28 mouse cellular contexts compared by ENCODE assay signal in the genomic region with DNA sequence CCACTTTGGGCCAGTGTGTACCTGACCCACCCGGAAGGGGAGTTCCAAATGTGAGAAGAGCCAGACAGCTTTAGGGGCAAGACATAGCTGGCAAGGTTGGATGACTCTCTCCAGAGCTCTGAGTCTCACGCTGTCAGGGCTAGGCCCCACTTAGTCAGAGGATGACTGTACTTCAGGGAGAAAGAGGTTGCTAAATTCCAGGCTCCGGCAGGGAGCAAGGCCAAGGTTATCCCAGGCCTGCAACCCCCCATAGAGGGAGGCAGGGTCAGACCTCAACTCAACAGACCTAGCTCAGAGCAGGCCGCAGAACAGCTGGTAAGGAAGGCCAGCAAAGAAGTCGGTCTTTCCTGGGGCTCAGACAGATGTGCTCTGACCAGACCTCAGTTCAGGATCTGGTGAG.
A peak's percentile ranks its signal among the peaks of the same experiment; 100 is the strongest.
DNase-seq lines count a peak whose midpoint lies in the region; ATAC-seq and TF ChIP-seq lines count a peak whose summit lies in the region.
"Had no signal": no experiment of that assay in that cellular context is flagged by ENCODE, and none has a peak within 500 bp of the region (broad histone marks: within the 10 kb centered on the region; RNA-seq: fewer than 3 reads in every experiment).

No protein-coding gene starts in this region.

- POLR2A ChIA-PET in Patski (lab: Charles Lee), result no interaction called here

- no peak for TF ChIP-seq EP300 in heart, postnatal 0 days (IDR thresholded peaks at IDR 0.05; ENCODE audit: low read depth)

- H3K9me3 ChIP-seq in heart, postnatal 0 days (replicated peaks; ENCODE audit: control insufficient read depth, low read length), result no peaks in the 10 kb centered on the region
- H3K9me3 ChIP-seq in heart, embryonic 11.5 days (replicated peaks; ENCODE audit: control insufficient read depth, low read length), result no peaks in the 10 kb centered on the region
- no peaks in the 10 kb centered on the region for H3K9me3 ChIP-seq in stomach, embryonic 16.5 days (replicated peaks; ENCODE audit: control insufficient read depth, low read length)
- H3K9me3 ChIP-seq in intestine, embryonic 15.5 days, result no peaks in the 10 kb centered on the region
- H3K9me3 ChIP-seq: embryonic facial prominence, embryonic 12.5 days; heart, embryonic 12.5 days; kidney, embryonic 15.5 days; limb, embryonic 12.5 days; neural tube, embryonic 12.5 days had no signal

- DNase-seq in heart, postnatal 0 days (ENCODE audit: low spot score), result no peak
- DNase-seq in Patski (ENCODE audit: low read depth, low spot score), result peak; percentile 22
- DNase-seq in adrenal gland, postnatal 25 days, result peak; percentile 59
- DNase-seq in left cerebral cortex, postnatal 10 days (ENCODE audit: extremely low spot score in 1 of 2, low spot score in 2 of 2), result no peak
- DNase-seq: cerebellum, adult 2 months; cerebellum, postnatal 25 days; gastrocnemius, postnatal 14 days; heart, adult 11 months; heart, postnatal 14 days; liver, postnatal 0 days; lung, postnatal 10 days; right cerebral cortex, postnatal 4 days had no signal

- no peaks in the 10 kb centered on the region for H3K4me1 ChIP-seq in heart, postnatal 0 days (ENCODE audit: control insufficient read depth, insufficient read depth)
- H3K4me1 ChIP-seq in heart, embryonic 11.5 days (ENCODE audit: control insufficient read depth, insufficient read depth, low read length), result no peaks in the 10 kb centered on the region
- no peaks in the 10 kb centered on the region for H3K4me1 ChIP-seq in stomach, embryonic 16.5 days (ENCODE audit: control insufficient read depth, insufficient read depth, low read length)
- no peaks in the 10 kb centered on the region for H3K4me1 ChIP-seq in intestine, embryonic 15.5 days (replicated peaks)
- H3K4me1 ChIP-seq: embryonic facial prominence, embryonic 12.5 days; heart, embryonic 12.5 days; kidney, embryonic 15.5 days; neural tube, embryonic 12.5 days had no signal

- no peaks in the 10 kb centered on the region for H3K27me3 ChIP-seq in heart, postnatal 0 days (ENCODE audit: control insufficient read depth, insufficient read depth, low read length)
- H3K27me3 ChIP-seq in heart, embryonic 11.5 days (ENCODE audit: control insufficient read depth, insufficient read depth, low read length), result 0 out of 2 replicates have a peak, but pooled peaks cover 5% of the 10 kb centered on the region
- no peaks in the 10 kb centered on the region for H3K27me3 ChIP-seq in Patski
- no peaks in the 10 kb centered on the region for H3K27me3 ChIP-seq in stomach, embryonic 16.5 days (ENCODE audit: control insufficient read depth, insufficient read depth, low read length)
- H3K27me3 ChIP-seq in intestine, embryonic 15.5 days (replicated peaks), result no peaks in the 10 kb centered on the region
- H3K27me3 ChIP-seq: embryonic facial prominence, embryonic 12.5 days; kidney, embryonic 15.5 days; limb, embryonic 12.5 days; neural tube, embryonic 12.5 days had no signal

- intact Hi-C loops in left cerebral cortex, postnatal 10 days (cut with DNase I), result no loop called here

- no peak overlapping the region for H3K9ac ChIP-seq in heart, postnatal 0 days (replicated peaks; ENCODE audit: low read depth, low read length)
- no peak overlapping the region for H3K9ac ChIP-seq in heart, embryonic 11.5 days (ENCODE audit: low read depth, low read length)
- H3K9ac ChIP-seq in stomach, embryonic 16.5 days (ENCODE audit: low read length), result peak overlapping the region; percentile 12; the same call in 1 of the 2 replicates
- H3K9ac ChIP-seq in intestine, embryonic 15.5 days, result no peak overlapping the region
- H3K9ac ChIP-seq: embryonic facial prominence, embryonic 12.5 days; heart, embryonic 12.5 days; kidney, embryonic 15.5 days; limb, embryonic 12.5 days; liver, postnatal 0 days; neural tube, embryonic 12.5 days had no signal

- no peak for TF ChIP-seq CTCF in heart, postnatal 0 days (IDR thresholded peaks at IDR 0.05; ENCODE audit: low read depth)
- TF ChIP-seq CTCF in Patski (IDR thresholded peaks at IDR 0.05), result no peak

- H3K36me3 ChIP-seq in heart, postnatal 0 days (replicated peaks; ENCODE audit: control insufficient read depth, insufficient read depth, low read length), result no peaks in the 10 kb centered on the region
- no peaks in the 10 kb centered on the region for H3K36me3 ChIP-seq in heart, embryonic 11.5 days (ENCODE audit: control insufficient read depth, insufficient read depth, low read length)
- no peaks in the 10 kb centered on the region for H3K36me3 ChIP-seq in stomach, embryonic 16.5 days (ENCODE audit: control insufficient read depth, insufficient read depth, low read length)
- no peaks in the 10 kb centered on the region for H3K36me3 ChIP-seq in intestine, embryonic 15.5 days
- H3K36me3 ChIP-seq: embryonic facial prominence, embryonic 12.5 days; heart, embryonic 12.5 days; kidney, embryonic 15.5 days; limb, embryonic 12.5 days; neural tube, embryonic 12.5 days had no signal

- in situ Hi-C loops in Patski (cut with MboI; ENCODE audit: low pct_unique_long_range_greater_than_20kb), result no loop called here

- no peak overlapping the region for H3K27ac ChIP-seq in heart, postnatal 0 days (ENCODE audit: low read depth)
- no peak overlapping the region for H3K27ac ChIP-seq in heart, embryonic 11.5 days (ENCODE audit: low read depth, low read length)
- no peak overlapping the region for H3K27ac ChIP-seq in stomach, embryonic 16.5 days (ENCODE audit: low read length)
- no peak overlapping the region for H3K27ac ChIP-seq in intestine, embryonic 15.5 days
- H3K27ac ChIP-seq: embryonic facial prominence, embryonic 12.5 days; hindbrain, postnatal 0 days; kidney, embryonic 15.5 days; limb, embryonic 12.5 days; neural tube, embryonic 12.5 days had no signal

- WGBS in heart, postnatal 0 days, result 60% methylated on average over 5 of the region's 5 CpGs
- 59% methylated on average over 5 of the region's 5 CpGs for WGBS in heart, embryonic 11.5 days (ENCODE audit: insufficient replicate concordance)
- WGBS in stomach, embryonic 16.5 days, result 67% methylated on average over 5 of the region's 5 CpGs
- 60% methylated on average over 5 of the region's 5 CpGs for WGBS in intestine, embryonic 15.5 days

- H3K4me3 ChIP-seq in heart, postnatal 0 days (ENCODE audit: low read depth, low read length), result no peak overlapping the region
- no peak overlapping the region for H3K4me3 ChIP-seq in heart, embryonic 11.5 days (ENCODE audit: low read depth, low read length)
- no peak overlapping the region for H3K4me3 ChIP-seq in stomach, embryonic 16.5 days (replicated peaks; ENCODE audit: low read length)
- no peak overlapping the region for H3K4me3 ChIP-seq in intestine, embryonic 15.5 days (replicated peaks)
- H3K4me3 ChIP-seq: embryonic facial prominence, embryonic 12.5 days; erythroblast, embryonic 14.5 days; heart, embryonic 12.5 days; kidney, embryonic 15.5 days; limb, embryonic 12.5 days; neural tube, embryonic 12.5 days had no signal

- no peak overlapping the region for H3K4me2 ChIP-seq in heart, postnatal 0 days (ENCODE audit: low read depth, low read length)
- H3K4me2 ChIP-seq in heart, embryonic 11.5 days, result no peak overlapping the region
- no peak overlapping the region for H3K4me2 ChIP-seq in stomach, embryonic 16.5 days (ENCODE audit: low read depth, low read length)
- no peak overlapping the region for H3K4me2 ChIP-seq in intestine, embryonic 15.5 days (replicated peaks)
- H3K4me2 ChIP-seq: embryonic facial prominence, embryonic 12.5 days; heart, embryonic 12.5 days; kidney, embryonic 15.5 days; limb, embryonic 12.5 days; liver, embryonic 11.5 days; midbrain, embryonic 11.5 days; neural tube, embryonic 12.5 days had no signal

- ATAC-seq in heart, postnatal 0 days (ENCODE audit: insufficient read depth, low read depth), result peak; percentile 14; the same call in 1 of the 2 replicates
- no peak for ATAC-seq in heart, embryonic 11.5 days (replicated peaks; ENCODE audit: insufficient number of reproducible peaks, low FRiP score, low TSS enrichment)
- no peak for ATAC-seq in Patski
- peak; percentile 64; the same call in 1 of the 2 replicates for ATAC-seq in stomach, embryonic 16.5 days (ENCODE audit: insufficient read depth, low FRiP score)
- ATAC-seq in intestine, embryonic 15.5 days, result no peak
- ATAC-seq in monocyte, adult 5-6 weeks (replicated peaks; ENCODE audit: insufficient number of reproducible peaks, low FRiP score, low TSS enrichment, poor library complexity, severe bottlenecking), result no peak
- ATAC-seq: activated CD4-positive, CD25-positive, alpha-beta regulatory T cell, adult 4 months; forebrain, embryonic 16.5 days; hindbrain, postnatal 0 days; intestine, postnatal 0 days; liver, postnatal 0 days had no signal

- CTCF ChIA-PET in Patski (lab: Charles Lee), result no interaction called here

Comparison
In these comparisons a context has a peak if more than half of its experiments do, and no peak if none do; other contexts are left out.
1. ATAC-seq: peak in heart, postnatal 0 days (single experiment) and stomach, embryonic 16.5 days (single experiment); none in heart, embryonic 11.5 days (single experiment), Patski (single experiment), intestine, embryonic 15.5 days (single experiment) and monocyte, adult 5-6 weeks (single experiment).
2. DNase-seq: peak in Patski (single experiment) and adrenal gland, postnatal 25 days (single experiment); none in heart, postnatal 0 days (single experiment) and left cerebral cortex, postnatal 10 days (0 of 2).